Mouse (Mus musculus): ENCODE data around the gene Ankrd13c.

- TF ChIP-seq GATA1 (IDR thresholded peaks at IDR 0.05; ENCODE audit: borderline replicate concordance, low read length), result no peak
- no peak for TF ChIP-seq FLI1 (IDR thresholded peaks at IDR 0.05; ENCODE audit: low read length)
Measured at GRCm38 (mm10) chr3:157995726-157996125, 48.7 kb downstream of the Ankrd13c start.

Data from megakaryocyte, embryonic 14.5 days (primary cell).